Mouse (Mus musculus) C2C12 (cell line): ENCODE measurements around the gene Pnmt.

Source experiments
- CEBPB ChIP-seq: IDR thresholded peaks from one replicate; pipeline ENCODE4 v1.6.1; 2011; ENCODE audit warnings: low read depth, mild to moderate bottlenecking, control low read depth, moderate library complexity
- CTCF ChIP-seq: IDR thresholded peaks from one replicate; pipeline ENCODE4 v1.5.1; 2011; ENCODE audit not compliant: control insufficient read depth, insufficient read depth, insufficient read length
- FOSL1 ChIP-seq: IDR thresholded peaks from one replicate; pipeline ENCODE4 v1.8.0; 2011; ENCODE audit warnings: mild to moderate bottlenecking, low read length; ENCODE audit not compliant: poor library complexity, insufficient read depth, severe bottlenecking
- MAX ChIP-seq: IDR thresholded peaks from one replicate; pipeline ENCODE4 v1.6.1; 2011; ENCODE audit warnings: mild to moderate bottlenecking, control low read depth
- MYOD1 ChIP-seq: IDR thresholded peaks from one replicate; pipeline ENCODE4 v1.6.1; 2011; ENCODE audit warnings: low read depth; ENCODE audit not compliant: control insufficient read depth, insufficient read length
- MYOG ChIP-seq: IDR thresholded peaks from one replicate; pipeline ENCODE4 v1.6.1; 2011; ENCODE audit not compliant: control insufficient read depth, insufficient read length; ENCODE audit errors: extremely low read depth

DNA sequence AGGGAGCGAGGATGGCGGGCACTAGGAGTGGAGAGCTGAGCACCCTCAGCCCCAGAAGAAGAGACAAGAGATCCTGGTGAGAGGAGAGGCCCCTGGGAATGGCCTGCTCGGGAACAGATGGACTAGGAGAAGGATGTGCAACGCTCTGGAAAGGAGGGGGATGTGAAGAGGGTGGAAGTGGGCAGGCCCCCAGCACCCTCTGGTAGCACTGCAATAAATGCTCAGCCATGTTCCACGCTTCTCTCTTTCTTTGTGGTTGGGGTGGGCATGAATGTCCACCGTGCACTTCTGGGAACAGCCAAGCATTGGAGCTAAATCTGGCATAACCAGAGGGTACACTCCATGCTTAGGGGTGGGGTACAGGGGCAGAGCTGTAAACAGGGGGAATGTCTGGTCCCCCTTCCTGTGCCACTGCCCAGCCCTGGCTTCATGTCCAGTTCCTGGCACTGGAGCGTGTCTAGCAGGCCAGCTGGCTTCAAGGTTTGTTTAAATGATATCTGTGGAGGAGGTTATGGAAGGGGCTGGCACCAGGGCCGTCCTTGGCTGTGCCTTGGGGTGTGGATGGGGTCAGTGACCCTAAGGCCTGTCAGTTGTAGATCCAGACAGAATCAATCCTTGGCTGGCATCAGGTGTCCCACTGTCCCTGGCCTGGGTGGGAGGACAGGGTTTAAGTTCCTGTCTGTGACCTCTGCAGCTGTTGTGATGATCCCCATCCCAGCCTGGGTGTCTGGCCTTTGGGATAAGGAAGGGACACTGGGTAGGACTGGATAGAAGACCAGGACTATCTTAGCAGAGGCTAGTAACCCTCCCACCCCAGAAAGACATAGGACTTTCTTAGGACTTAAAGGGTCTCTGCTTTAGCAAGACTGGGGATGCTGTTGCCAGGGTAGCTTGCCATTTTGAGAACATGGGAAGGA is 1.3 kb upstream of the Pnmt start:
- TF ChIP-seq CEBPB, result no peak
- no peak for TF ChIP-seq MYOD1
- no peak for TF ChIP-seq CTCF
- TF ChIP-seq MAX, result no peak
- TF ChIP-seq MYOG, result no peak
- TF ChIP-seq FOSL1, result no peak
